Mouse (Mus musculus): ENCODE data around the gene Olfr239.
"Not testable (repeated sequence)": the region's sequence is repeated elsewhere in the genome, so short reads cannot be mapped to it uniquely, and the experiment has no call there.

DNA sequence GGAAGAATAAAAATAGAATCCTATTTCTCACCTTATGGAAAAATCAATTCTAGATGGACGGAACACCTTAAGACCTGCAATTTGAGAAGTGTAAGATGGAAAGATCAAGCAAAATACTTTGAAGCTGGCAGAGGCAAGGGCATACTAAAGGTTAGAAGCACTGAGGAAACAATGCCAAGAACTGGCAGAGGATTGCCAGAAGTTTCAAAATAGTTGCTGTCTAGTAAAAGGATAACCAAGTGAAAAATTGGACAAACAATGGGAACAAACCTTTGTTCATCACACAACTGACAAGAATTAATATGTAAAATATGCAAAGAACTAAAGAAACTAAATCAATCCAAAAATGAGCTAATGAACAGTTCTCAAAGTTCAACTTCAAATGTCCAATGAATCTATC is 45.5 kb downstream of the Olfr239 start:
- TF ChIP-seq POLR2A (IDR thresholded peaks at IDR 0.05; ENCODE audit: borderline replicate concordance, insufficient read depth, low read length); CTCF (IDR thresholded peaks at IDR 0.05; ENCODE audit: borderline replicate concordance, insufficient read depth, low read depth, low read length): not testable (repeated sequence)
